Mouse (Mus musculus) heart, postnatal 36 days (tissue): ENCODE measurements around the gene Kcng4. TPM values are rescaled to one million over a fixed set of nuclear protein-coding genes. Genes with fewer than 3 reads are reported as not detected.

Experiments used
- DNase-seq, 2 experiments: peaks; one replicate each; pipeline ENCODE4 v3.0.0; 2021 to 2022
- intact Hi-C: fragments of 180-260 bp; cut with DNase I; formaldehyde crosslinking; loops from one replicate; pipeline ENCODE4 v1.15.1; 2025
- total RNA-seq, 2 experiments: library from RNA; stranded (reverse); gene quantifications; 2 replicates each; pipeline ENCODE4 v1.2.3; 2021

Kcng4 gene
- total RNA-seq, 2 experiments from 2014 or later = 0.11 to 0.22 TPM

GRCm38 (mm10) chr8:119618887-119619286, 16.6 kb downstream of the Kcng4 start:
- intact Hi-C loops = no loop called here

GRCm38 (mm10) chr8:119617586-119617985, 17.9 kb downstream of the Kcng4 start:
- intact Hi-C loops = no loop called here
- peak in 1 of 2 experiments; percentile 30 for DNase-seq

More at GRCm38 (mm10) chr8:119618887-119619286, 16.6 kb downstream of the Kcng4 start:
- no peak for DNase-seq

- intact Hi-C loops = no loop called here
- DNase-seq = no peak
These were observed 18.7 kb downstream of the Kcng4 start for GRCm38 (mm10) chr8:119616811-119617210.

- DNase-seq = no peak
- intact Hi-C loops = no loop called here
These were observed 19.1 kb downstream of the Kcng4 start for GRCm38 (mm10) chr8:119616358-119616757.

GRCm38 (mm10) chr8:119615096-119615495, 20.4 kb downstream of the Kcng4 start:
- intact Hi-C loops = no loop called here

GRCm38 (mm10) chr8:119612471-119612870, 23.0 kb downstream of the Kcng4 start, which contains the start of gene Adad2:
Gene Adad2 (plus strand): TSS chr8:119612747.
- DNase-seq = no peak
- intact Hi-C loops = no loop called here

More at GRCm38 (mm10) chr8:119615096-119615495, 20.4 kb downstream of the Kcng4 start:
- no peak for DNase-seq

- intact Hi-C loops = loop anchor here (5.0 kb wide), 1 partner anchor 194 kb away; no protein-coding TSS in a partner anchor
- no peak for DNase-seq
These were observed 29.3 kb downstream of the Kcng4 start for GRCm38 (mm10) chr8:119606224-119606623.

GRCm38 (mm10) chr8:119604996-119605395, 30.5 kb downstream of the Kcng4 start, which contains the start of gene Taf1c:
Gene Taf1c (minus strand): TSS chr8:119605222.
- intact Hi-C loops = loop anchor here (1.0 to 5.0 kb wide), 6 partner anchors 30 to 193 kb away; partner anchors contain the start of genes Dnaaf1, Hsdl1 and Mbtps1
- DNase-seq = peak; percentile 94 to 96

- intact Hi-C loops = loop anchor here (2.0 to 5.0 kb wide), 4 partner anchors 30 to 164 kb away; partner anchors contain the start of genes Dnaaf1, Hsdl1 and Mbtps1
These were observed 31.1 kb downstream of the Kcng4 start for GRCm38 (mm10) chr8:119604398-119604803.

GRCm38 (mm10) chr8:119603771-119604170, 31.7 kb downstream of the Kcng4 start:
- DNase-seq = no peak
- intact Hi-C loops = loop anchor here (2.0 to 5.0 kb wide), 4 partner anchors 29 to 163 kb away; partner anchors contain the start of genes Dnaaf1, Hsdl1 and Mbtps1

More at GRCm38 (mm10) chr8:119604398-119604803, 31.1 kb downstream of the Kcng4 start:
- DNase-seq = no peak

GRCm38 (mm10) chr8:119591456-119591855, 44.0 kb downstream of the Kcng4 start:
- intact Hi-C loops = no loop called here
- no peak for DNase-seq

GRCm38 (mm10) chr8:119590348-119590747, 45.1 kb downstream of the Kcng4 start:
- no peak for DNase-seq
- intact Hi-C loops = no loop called here

- intact Hi-C loops = no loop called here
- no peak for DNase-seq
These were observed 46.6 kb downstream of the Kcng4 start for GRCm38 (mm10) chr8:119588844-119589243.

- intact Hi-C loops = no loop called here
- DNase-seq = no peak
These were observed 47.2 kb downstream of the Kcng4 start for GRCm38 (mm10) chr8:119588321-119588720.

GRCm38 (mm10) chr8:119585901-119586300, 49.6 kb downstream of the Kcng4 start:
- no peak for DNase-seq
- intact Hi-C loops = no loop called here

GRCm38 (mm10) chr8:119580441-119581161, 54.9 kb downstream of the Kcng4 start:
- no peak for DNase-seq
- intact Hi-C loops = no loop called here

GRCm38 (mm10) chr8:119579096-119579495, 56.4 kb downstream of the Kcng4 start:
- intact Hi-C loops = no loop called here
- no peak for DNase-seq

- intact Hi-C loops = loop anchor here (2.0 kb wide), 2 partner anchors 17 to 29 kb away; partner anchors contain the start of genes Mbtps1 and Taf1c
- DNase-seq = no peak
These were observed 60.1 kb downstream of the Kcng4 start for GRCm38 (mm10) chr8:119575366-119575726.

- intact Hi-C loops = loop anchor here (2.0 kb wide), 2 partner anchors 16 to 30 kb away; partner anchors contain the start of genes Mbtps1 and Taf1c
- DNase-seq = peak; percentile 98
These were observed 60.8 kb downstream of the Kcng4 start, which contains the start of the genes Hsdl1 and Dnaaf1 for GRCm38 (mm10) chr8:119574437-119575365. Gene Hsdl1 (minus strand): TSS chr8:119575183. Gene Dnaaf1 (plus strand): TSS chr8:119575235.
